Mouse (Mus musculus): ENCODE measurements around the gene Tmem102. TPM values are rescaled to one million over a fixed set of nuclear protein-coding genes. Genes with fewer than 3 reads are reported as not detected.

The Tmem102 gene
- polyA plus RNA-seq, 1 experiment from 2014 or later = 3.1 TPM

- H3K9me3 ChIP-seq (replicated peaks; ENCODE audit: control insufficient read depth, low read length) = peaks cover 5% of the 10 kb centered on the region; the same call in 1 of the 2 replicates
- no peaks in the 10 kb centered on the region for H3K36me3 ChIP-seq (ENCODE audit: control insufficient read depth, insufficient read depth)
- H3K4me2 ChIP-seq (ENCODE audit: low read depth, low read length) = no peak overlapping the region
- H3K4me1 ChIP-seq (ENCODE audit: control insufficient read depth, insufficient read depth, low read length) = peaks cover 17% of the 10 kb centered on the region
- H3K27me3 ChIP-seq (ENCODE audit: control insufficient read depth, insufficient read depth, low read length) = peaks cover 12% of the 10 kb centered on the region
- WGBS = 76% methylated on average over 2 of the region's 2 CpGs
- no peak overlapping the region for H3K27ac ChIP-seq (ENCODE audit: low read length)
- no peak overlapping the region for H3K9ac ChIP-seq (ENCODE audit: low read length)
- no peak overlapping the region for H3K4me3 ChIP-seq (ENCODE audit: low read length)
- no peak for ATAC-seq (replicated peaks; ENCODE audit: extremely low read depth, insufficient read depth, low FRiP score)
Measured at GRCm38 (mm10) chr11:69807641-69808040, 2.2 kb upstream of the Tmem102 start.

- H3K27ac ChIP-seq (ENCODE audit: low read length) = no peak overlapping the region
- H3K9ac ChIP-seq (ENCODE audit: low read length) = no peak overlapping the region
- H3K4me3 ChIP-seq (ENCODE audit: low read length) = no peak overlapping the region
- peaks cover 30% of the 10 kb centered on the region for H3K4me1 ChIP-seq (ENCODE audit: control insufficient read depth, insufficient read depth, low read length)
- H3K9me3 ChIP-seq (replicated peaks; ENCODE audit: control insufficient read depth, low read length) = peaks cover 5% of the 10 kb centered on the region; the same call in 1 of the 2 replicates
- ATAC-seq (replicated peaks; ENCODE audit: extremely low read depth, insufficient read depth, low FRiP score) = no peak
- peaks cover 12% of the 10 kb centered on the region for H3K27me3 ChIP-seq (ENCODE audit: control insufficient read depth, insufficient read depth, low read length)
- 86% methylated on average over 4 of the region's 4 CpGs for WGBS
- H3K4me2 ChIP-seq (ENCODE audit: low read depth, low read length) = no peak overlapping the region
- H3K36me3 ChIP-seq (ENCODE audit: control insufficient read depth, insufficient read depth) = no peaks in the 10 kb centered on the region
Measured at GRCm38 (mm10) chr11:69806378-69806777, 954 bp upstream of the Tmem102 start.

GRCm38 (mm10) chr11:69804652-69804940 lies 828 bp downstream of the Tmem102 start:
- Histone ChIP-seq H3K27ac (ENCODE audit: low read length) (no peak overlapping the region), H3K36me3 (ENCODE audit: control insufficient read depth, insufficient read depth) (no peaks in the 10 kb centered on the region), H3K27me3 (ENCODE audit: control insufficient read depth, insufficient read depth, low read length) (peaks cover 14% of the 10 kb centered on the region), H3K9ac (ENCODE audit: low read length) (no peak overlapping the region; the same call in 1 of the 2 replicates), H3K9me3 (replicated peaks; ENCODE audit: control insufficient read depth, low read length) (peaks cover 5% of the 10 kb centered on the region; the same call in 1 of the 2 replicates), H3K4me1 (ENCODE audit: control insufficient read depth, insufficient read depth, low read length) (peaks cover 44% of the 10 kb centered on the region), H3K4me2 (ENCODE audit: low read depth, low read length) (peak overlapping the region; percentile 99), H3K4me3 (ENCODE audit: low read length) (peak overlapping the region; percentile 74)
- ATAC-seq (replicated peaks; ENCODE audit: extremely low read depth, insufficient read depth, low FRiP score) = no peak
- WGBS = 12% methylated on average over 12 of the region's 12 CpGs

- 0 out of 2 replicates have a peak overlapping the region, but pooled peaks have one; percentile 37 for H3K27ac ChIP-seq (ENCODE audit: low read length)
- peak overlapping the region; percentile 99 for H3K4me2 ChIP-seq (ENCODE audit: low read depth, low read length)
- 2% methylated on average over 60 of the region's 60 CpGs for WGBS
- H3K4me3 ChIP-seq (ENCODE audit: low read length) = peak overlapping the region; percentile 74
- peak; percentile 71 for ATAC-seq (replicated peaks; ENCODE audit: extremely low read depth, insufficient read depth, low FRiP score)
- H3K9ac ChIP-seq (ENCODE audit: low read length) = peak overlapping the region; percentile 80
- H3K9me3 ChIP-seq (replicated peaks; ENCODE audit: control insufficient read depth, low read length) = peaks cover 5% of the 10 kb centered on the region; the same call in 1 of the 2 replicates
- H3K36me3 ChIP-seq (ENCODE audit: control insufficient read depth, insufficient read depth) = no peaks in the 10 kb centered on the region
- H3K27me3 ChIP-seq (ENCODE audit: control insufficient read depth, insufficient read depth, low read length) = peaks cover 14% of the 10 kb centered on the region
- H3K4me1 ChIP-seq (ENCODE audit: control insufficient read depth, insufficient read depth, low read length) = peaks cover 50% of the 10 kb centered on the region
Measured at GRCm38 (mm10) chr11:69803786-69804651, 1.4 kb downstream of the Tmem102 start.

GRCm38 (mm10) chr11:69803328-69803727 lies 2.1 kb downstream of the Tmem102 start:
- WGBS = 2% methylated on average over 12 of the region's 12 CpGs
- Histone ChIP-seq H3K4me2 (ENCODE audit: low read depth, low read length) (peak overlapping the region; percentile 99), H3K9ac (ENCODE audit: low read length) (peak overlapping the region; percentile 80), H3K9me3 (replicated peaks; ENCODE audit: control insufficient read depth, low read length) (peaks cover 5% of the 10 kb centered on the region; the same call in 1 of the 2 replicates), H3K4me3 (ENCODE audit: low read length) (peak overlapping the region; percentile 74), H3K27me3 (ENCODE audit: control insufficient read depth, insufficient read depth, low read length) (peaks cover 14% of the 10 kb centered on the region), H3K36me3 (ENCODE audit: control insufficient read depth, insufficient read depth) (no peaks in the 10 kb centered on the region), H3K27ac (ENCODE audit: low read length) (0 out of 2 replicates have a peak overlapping the region, but pooled peaks have one; percentile 37), H3K4me1 (ENCODE audit: control insufficient read depth, insufficient read depth, low read length) (peaks cover 50% of the 10 kb centered on the region)
- peak; percentile 7; the same call in 1 of the 2 replicates for ATAC-seq (replicated peaks; ENCODE audit: extremely low read depth, insufficient read depth, low FRiP score)

GRCm38 (mm10) chr11:69802648-69803105 lies 2.7 kb downstream of the Tmem102 start:
- no peak; the same call in 1 of the 2 replicates for ATAC-seq (replicated peaks; ENCODE audit: extremely low read depth, insufficient read depth, low FRiP score)
- Histone ChIP-seq H3K4me3 (ENCODE audit: low read length) (peak overlapping the region; percentile 74), H3K36me3 (ENCODE audit: control insufficient read depth, insufficient read depth) (no peaks in the 10 kb centered on the region), H3K27me3 (ENCODE audit: control insufficient read depth, insufficient read depth, low read length) (peaks cover 14% of the 10 kb centered on the region), H3K4me2 (ENCODE audit: low read depth, low read length) (peak overlapping the region; percentile 99), H3K9me3 (replicated peaks; ENCODE audit: control insufficient read depth, low read length) (peaks cover 5% of the 10 kb centered on the region; the same call in 1 of the 2 replicates), H3K9ac (ENCODE audit: low read length) (peak overlapping the region; percentile 80), H3K27ac (ENCODE audit: low read length) (peak overlapping the region; percentile 52; the same call in 1 of the 2 replicates), H3K4me1 (ENCODE audit: control insufficient read depth, insufficient read depth, low read length) (peaks cover 50% of the 10 kb centered on the region)
- WGBS = under 1% methylated on average over 33 of the region's 33 CpGs

- H3K36me3 ChIP-seq (ENCODE audit: control insufficient read depth, insufficient read depth) = no peaks in the 10 kb centered on the region
- H3K4me1 ChIP-seq (ENCODE audit: control insufficient read depth, insufficient read depth, low read length) = peaks cover 50% of the 10 kb centered on the region
- H3K27me3 ChIP-seq (ENCODE audit: control insufficient read depth, insufficient read depth, low read length) = peaks cover 14% of the 10 kb centered on the region
- peak within 1 kb of the TSS; percentile 80 for H3K9ac ChIP-seq (ENCODE audit: low read length)
- H3K27ac ChIP-seq (ENCODE audit: low read length) = peak within 1 kb of the TSS; percentile 52
- peaks cover 3% of the 10 kb centered on the region; the same call in 1 of the 2 replicates for H3K9me3 ChIP-seq (replicated peaks; ENCODE audit: control insufficient read depth, low read length)
- peak within 1 kb of the TSS; percentile 74 for H3K4me3 ChIP-seq (ENCODE audit: low read length)
- peak within 1 kb of the TSS; percentile 99 for H3K4me2 ChIP-seq (ENCODE audit: low read depth, low read length)
- 3% methylated on average over 33 of the region's 33 CpGs for WGBS
- ATAC-seq (replicated peaks; ENCODE audit: extremely low read depth, insufficient read depth, low FRiP score) = no peak
Measured at GRCm38 (mm10) chr11:69801379-69801977, 3.9 kb downstream of the Tmem102 start, which contains the start of gene Fgf11. TSS of gene Fgf11 (minus strand) at chr11:69801857.

GRCm38 (mm10) chr11:69800392-69801197 lies 4.8 kb downstream of the Tmem102 start:
- Histone ChIP-seq H3K9ac (ENCODE audit: low read length) (peak overlapping the region; percentile 59), H3K4me3 (ENCODE audit: low read length) (peak overlapping the region; percentile 74), H3K27me3 (ENCODE audit: control insufficient read depth, insufficient read depth, low read length) (peaks cover 7% of the 10 kb centered on the region), H3K36me3 (ENCODE audit: control insufficient read depth, insufficient read depth) (no peaks in the 10 kb centered on the region), H3K27ac (ENCODE audit: low read length) (peak overlapping the region; percentile 40), H3K9me3 (replicated peaks; ENCODE audit: control insufficient read depth, low read length) (no peaks in the 10 kb centered on the region), H3K4me1 (ENCODE audit: control insufficient read depth, insufficient read depth, low read length) (peaks cover 50% of the 10 kb centered on the region), H3K4me2 (ENCODE audit: low read depth, low read length) (peak overlapping the region; percentile 99)
- WGBS = under 1% methylated on average over 36 of the region's 36 CpGs
- ATAC-seq (replicated peaks; ENCODE audit: extremely low read depth, insufficient read depth, low FRiP score) = peak; percentile 10

All from heart, embryonic 16.5 days (tissue).